Mouse (Mus musculus): ENCODE results near the gene Edc4. TPM values are rescaled to one million over a fixed set of nuclear protein-coding genes. Genes with fewer than 3 reads are reported as not detected.

Edc4 gene
- polyA plus RNA-seq (2017; shearing (Covaris generic)) = 74.2 TPM

DNA sequence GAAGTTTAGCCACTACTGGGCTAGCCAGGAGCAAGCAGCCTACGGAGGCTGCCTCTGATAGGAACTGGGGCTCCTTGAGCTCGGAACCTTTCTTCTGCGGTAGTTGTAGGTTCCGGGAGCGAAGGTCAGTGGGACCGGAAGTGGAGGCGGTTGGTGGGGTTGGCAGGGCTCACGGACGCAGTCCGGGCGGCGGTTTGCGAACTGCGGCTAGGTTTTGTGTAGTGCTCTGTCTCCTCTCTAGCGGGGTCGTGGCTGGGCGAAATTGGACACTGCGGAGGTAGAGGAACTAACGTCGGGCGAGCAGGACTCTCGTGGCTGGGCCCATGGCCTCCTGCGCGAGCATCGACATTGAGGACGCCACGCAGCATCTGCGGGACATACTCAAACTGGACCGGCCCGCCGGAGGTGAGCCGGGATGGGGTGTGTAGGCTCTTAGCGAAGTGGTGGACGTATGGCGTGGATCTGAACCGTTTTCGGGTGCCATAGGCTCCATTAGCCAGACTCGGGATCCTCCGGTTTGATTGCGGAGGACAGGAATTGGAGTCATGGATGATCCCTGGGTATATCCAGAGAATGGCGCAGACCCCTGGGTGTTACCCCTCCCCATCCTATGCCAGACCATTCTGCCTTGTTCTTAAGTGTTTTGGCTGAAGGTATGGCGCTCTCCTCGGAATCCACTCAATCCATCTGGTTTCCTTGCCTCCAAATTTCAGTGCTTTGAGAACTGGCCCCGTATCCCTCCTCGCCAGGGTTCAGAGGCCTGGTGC is at the start of gene Edc4:
Gene Edc4 (plus strand): TSS at position 128 of the 767 bp plus-strand sequence.

DNA sequence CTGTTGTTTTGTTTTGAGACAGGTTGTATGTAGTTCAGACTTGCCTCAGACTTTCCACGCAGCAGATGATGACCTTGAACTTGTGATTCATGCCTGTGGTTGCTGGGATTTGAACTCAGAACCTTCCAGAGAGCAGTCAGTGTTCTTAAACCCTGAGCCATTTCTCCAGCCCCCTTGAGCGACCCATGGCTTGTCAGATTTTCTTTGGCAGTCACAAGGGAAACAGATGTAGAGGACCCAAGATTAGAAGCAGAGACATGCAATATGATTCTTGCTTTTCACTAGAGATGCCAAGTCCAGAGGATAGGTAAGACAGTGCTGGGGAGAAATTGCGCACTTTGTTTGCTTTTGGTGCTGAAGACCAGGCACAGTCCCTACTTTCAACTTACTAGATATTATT is 27.5 kb upstream of the Edc4 start, which contains the start of gene Cenpt:
Gene Cenpt (minus strand): TSS at position 101 of the 400 bp plus-strand sequence.

DNA sequence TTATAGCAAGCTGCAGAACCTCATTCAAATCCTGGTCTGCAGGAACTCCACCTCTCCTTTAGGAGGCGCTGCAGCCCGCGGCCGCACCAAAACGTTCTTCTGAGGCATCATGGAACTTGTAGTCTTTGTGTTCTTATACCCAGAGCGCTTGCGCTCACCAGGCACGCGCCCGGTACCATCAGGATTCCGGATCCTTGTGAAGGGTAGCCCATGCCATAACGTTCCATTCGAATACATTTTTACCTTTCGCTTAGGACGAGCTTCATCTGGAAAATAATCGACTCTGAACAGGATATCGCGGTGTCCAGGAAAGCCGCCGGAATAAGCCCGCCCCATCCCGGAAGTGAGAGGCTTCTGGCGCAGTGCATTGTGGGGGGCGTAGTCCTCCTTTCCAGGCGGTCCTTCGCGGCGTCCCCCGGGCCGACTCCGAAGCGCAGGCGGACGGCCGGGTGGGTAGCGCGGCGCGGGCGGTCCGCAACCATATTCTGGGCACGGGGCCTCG is 25.9 kb upstream of the Edc4 start, which contains the start of gene Thap11:
Gene Thap11 (plus strand): TSS at position 418 of the 502 bp plus-strand sequence.

DNA sequence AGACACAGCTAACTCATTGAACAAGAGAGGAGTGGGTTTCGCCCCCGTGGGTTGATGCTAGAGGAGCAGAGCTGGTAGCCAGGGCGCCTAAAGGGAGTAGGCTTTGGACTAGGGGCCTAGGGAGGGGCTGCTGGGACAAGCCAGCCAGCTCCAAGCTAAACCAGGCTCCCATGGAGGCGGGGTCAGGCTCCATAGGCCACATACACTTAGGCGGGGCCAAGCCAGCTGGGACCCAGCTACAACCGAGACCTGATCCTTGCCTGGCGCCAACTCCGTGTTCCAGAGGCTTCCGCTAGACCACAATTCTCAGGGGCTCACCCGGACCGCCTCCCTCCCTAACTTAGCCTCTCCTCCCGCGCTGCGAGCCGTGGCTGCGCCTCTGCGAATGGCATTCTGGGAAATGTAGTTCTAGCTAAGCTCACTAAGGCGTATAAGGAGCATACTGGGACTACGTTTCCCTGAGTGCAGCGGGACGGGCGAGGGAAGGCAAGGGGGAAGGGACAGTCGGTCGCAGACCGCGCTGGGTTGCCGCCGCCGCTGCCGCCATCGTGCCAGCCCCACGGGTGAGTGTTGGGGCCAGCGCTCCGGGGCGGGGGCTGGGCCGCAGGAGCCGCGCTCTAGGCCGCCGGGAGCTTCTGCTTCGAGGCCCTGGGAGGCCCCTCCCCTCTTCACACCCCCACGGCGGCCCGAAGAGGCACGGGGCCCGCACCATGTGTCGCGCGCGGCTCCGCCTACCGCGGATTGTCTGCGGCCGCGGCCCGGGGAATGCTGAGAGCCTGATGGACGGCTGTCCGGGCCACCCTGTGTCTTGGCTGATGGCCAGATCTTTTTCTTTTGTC is 20.3 kb upstream of the Edc4 start, which contains the start of gene Nutf2:
Gene Nutf2 (plus strand): TSS at position 438 of the 839 bp plus-strand sequence.

DNA sequence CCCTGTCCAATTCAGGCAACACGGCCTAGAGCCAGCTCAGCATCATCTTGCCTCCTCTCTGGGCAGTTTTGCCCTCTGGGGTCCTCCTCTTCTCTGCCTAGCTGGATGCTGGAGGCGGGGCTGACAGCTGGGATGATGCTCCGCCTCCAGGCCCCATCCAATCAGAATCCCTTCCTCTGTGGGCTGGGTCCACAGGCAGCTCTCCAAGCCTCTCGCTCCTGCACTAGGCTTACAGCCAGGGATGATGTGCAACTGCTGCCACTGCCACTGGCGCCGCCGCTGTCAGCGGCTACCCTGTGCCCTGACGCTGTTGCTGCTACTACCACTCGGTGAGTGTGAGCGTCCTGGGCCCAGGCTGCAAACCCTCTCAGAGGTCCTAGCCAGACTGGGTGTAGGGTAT is 12.7 kb downstream of the Edc4 start, which contains the start of gene Nrn1l:
Gene Nrn1l (plus strand): TSS at position 229 of the 400 bp plus-strand sequence.

DNA sequence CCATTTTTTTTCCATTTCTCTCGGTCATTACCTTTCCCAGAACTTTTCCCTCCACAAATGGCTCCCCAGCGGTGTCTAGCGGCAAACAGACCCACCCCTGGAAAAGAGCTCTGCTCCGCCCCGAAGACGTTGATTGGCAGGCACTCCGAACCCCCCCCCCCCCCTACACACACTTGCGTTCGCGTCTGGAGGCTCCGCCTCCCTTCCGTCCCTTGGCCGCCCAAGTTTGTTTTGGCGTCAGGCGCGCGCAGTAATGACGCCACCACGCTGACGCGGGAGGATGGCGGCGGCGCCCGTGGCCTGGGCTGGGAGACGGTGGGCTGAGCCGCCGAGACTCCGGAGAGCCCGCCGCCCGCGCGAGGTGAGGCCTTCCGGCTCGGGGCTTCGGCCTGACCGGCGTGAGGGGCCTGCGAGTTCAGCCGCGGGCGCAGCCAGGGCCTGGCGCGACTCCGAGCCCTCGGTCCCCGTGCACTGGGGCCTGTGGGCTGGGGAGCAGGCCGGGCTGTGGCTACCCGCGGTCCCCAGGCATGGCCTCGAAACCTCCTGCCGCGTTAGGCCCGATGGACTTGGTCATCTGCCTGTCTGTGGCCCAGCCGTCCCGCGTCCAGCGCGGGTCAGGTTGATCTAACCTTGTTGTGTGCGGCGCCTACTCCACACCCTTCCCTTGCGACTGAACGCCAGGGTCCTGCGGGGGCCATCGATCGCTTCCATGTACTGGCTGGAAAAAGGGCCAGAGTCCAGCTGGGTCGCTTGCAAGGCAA is 19.7 kb downstream of the Edc4 start, which contains the start of gene Pskh1:
Gene Pskh1 (plus strand): TSS at position 262 of the 761 bp plus-strand sequence.

DNA sequence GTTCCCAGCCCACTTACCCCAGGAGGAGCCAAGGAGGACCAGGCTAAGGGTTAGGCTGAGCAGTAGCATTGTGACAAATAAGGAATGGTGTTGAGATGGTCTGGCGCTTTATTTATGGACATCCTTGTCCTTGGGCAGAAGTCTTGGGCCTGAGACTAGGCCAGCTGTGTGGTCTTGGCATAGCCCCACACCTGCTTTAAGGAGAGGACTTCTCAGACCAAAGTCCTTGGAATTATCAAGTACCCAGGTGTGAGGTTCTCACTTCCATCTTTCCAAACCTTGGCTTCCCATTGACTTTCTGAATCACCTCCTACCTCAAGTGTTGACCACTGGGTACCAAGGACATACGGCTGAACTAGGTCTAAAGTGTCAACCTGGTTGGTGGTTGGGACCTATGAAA is 53.1 kb downstream of the Edc4 start, which contains the start of gene Ctrl:
Gene Ctrl (minus strand): TSS at position 101 of the 400 bp plus-strand sequence.

DNA sequence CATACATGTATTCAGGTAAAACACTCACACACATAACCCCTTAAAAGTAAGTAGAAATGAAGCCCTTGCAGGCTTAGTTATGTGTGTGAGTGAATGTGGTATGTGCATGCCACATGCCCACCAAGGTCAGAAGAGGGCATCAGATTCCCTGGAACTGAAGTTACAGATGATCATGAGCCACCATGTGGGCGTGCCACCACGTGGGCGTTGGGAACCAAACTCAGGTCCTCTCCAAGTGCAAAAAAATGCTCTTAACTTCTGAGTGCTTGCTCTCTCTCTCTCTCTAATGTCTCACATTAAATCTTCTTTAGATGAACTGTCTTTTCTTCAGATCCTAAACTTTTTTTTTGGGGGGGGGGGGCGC is 57.6 kb downstream of the Edc4 start, which contains the start of gene Psmb10:
Gene Psmb10 (minus strand): TSS at position 139 of the 364 bp plus-strand sequence.

DNA sequence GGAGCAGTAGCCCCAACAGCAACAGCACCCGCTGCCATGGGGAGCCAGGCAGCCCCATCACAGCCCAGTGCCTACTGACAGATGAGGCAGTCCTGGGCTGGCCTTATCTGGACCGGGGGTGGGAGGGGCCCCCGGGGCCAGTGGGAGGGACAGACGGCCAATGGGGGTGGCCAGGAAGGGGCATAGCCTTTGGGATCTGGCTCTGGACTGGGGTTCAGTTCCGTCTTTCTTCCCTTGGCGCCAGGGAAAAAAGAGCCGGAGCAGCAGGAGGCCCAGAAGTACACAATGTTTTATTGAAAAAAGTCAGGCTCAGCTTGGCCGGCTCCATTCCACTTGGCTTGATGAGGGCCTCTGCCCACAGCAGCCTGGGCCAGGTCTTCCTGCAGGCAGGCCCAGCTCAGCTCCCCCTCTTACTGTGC is 62.6 kb downstream of the Edc4 start, which contains the start of gene Lcat:
Gene Lcat (minus strand): TSS at position 62 of the 419 bp plus-strand sequence.

Other genes starting within 250 kb of the Edc4 start
- 162 TPM for gene Ctcf, start 244.3 kb upstream of the Edc4 start, polyA plus RNA-seq (2017; shearing (Covaris generic))
- 1.6 TPM for gene Agrp, start 243.5 kb upstream of the Edc4 start, polyA plus RNA-seq (2017; shearing (Covaris generic))
- 88.2 TPM for gene Carmil2, start 194.6 kb upstream of the Edc4 start, polyA plus RNA-seq (2017; shearing (Covaris generic))
- 75.5 TPM for gene Acd, start 179.8 kb upstream of the Edc4 start, polyA plus RNA-seq (2017; shearing (Covaris generic))
- 30.0 TPM for gene Pard6a, start 179.7 kb upstream of the Edc4 start, polyA plus RNA-seq (2017; shearing (Covaris generic))
- not detected for gene 4933405L10Rik, start 173.2 kb upstream of the Edc4 start, polyA plus RNA-seq (2017; shearing (Covaris generic))
- gene Enkd1, start 172.7 kb upstream of the Edc4 start, polyA plus RNA-seq (2017; shearing (Covaris generic)) = 2.7 TPM
- gene Gfod2, start 122.2 kb upstream of the Edc4 start, polyA plus RNA-seq (2017; shearing (Covaris generic)) = 5.1 TPM
- 50.6 TPM for gene Ranbp10, start 53.5 kb upstream of the Edc4 start, polyA plus RNA-seq (2017; shearing (Covaris generic))
- not detected for gene Tsnaxip1, start 53.1 kb upstream of the Edc4 start, polyA plus RNA-seq (2017; shearing (Covaris generic))
- gene Cenpt, start 27.6 kb upstream of the Edc4 start, polyA plus RNA-seq (2017; shearing (Covaris generic)) = 14.2 TPM
- gene Thap11, start 25.7 kb upstream of the Edc4 start, polyA plus RNA-seq (2017; shearing (Covaris generic)) = 14.2 TPM
- gene Nutf2, start 20.3 kb upstream of the Edc4 start, polyA plus RNA-seq (2017; shearing (Covaris generic)) = 12.5 TPM
- not detected for gene Nrn1l, start 12.7 kb downstream of the Edc4 start, polyA plus RNA-seq (2017; shearing (Covaris generic))
- gene Pskh1, start 19.6 kb downstream of the Edc4 start, polyA plus RNA-seq (2017; shearing (Covaris generic)) = 18.0 TPM
- 0.72 TPM for gene Ctrl, start 53.0 kb downstream of the Edc4 start, polyA plus RNA-seq (2017; shearing (Covaris generic))
- 214 TPM for gene Psmb10, start 57.6 kb downstream of the Edc4 start, polyA plus RNA-seq (2017; shearing (Covaris generic))
- gene Lcat, start 62.5 kb downstream of the Edc4 start, polyA plus RNA-seq (2017; shearing (Covaris generic)) = 0.27 TPM
- 13.7 TPM for gene Slc12a4, start 85.2 kb downstream of the Edc4 start, polyA plus RNA-seq (2017; shearing (Covaris generic))
- not detected for gene Dpep3, start 98.5 kb downstream of the Edc4 start, polyA plus RNA-seq (2017; shearing (Covaris generic))
- 37.3 TPM for gene Dus2, start 110.5 kb downstream of the Edc4 start, polyA plus RNA-seq (2017; shearing (Covaris generic))
- not detected for gene Dpep2nb, start 125.1 kb downstream of the Edc4 start, polyA plus RNA-seq (2017; shearing (Covaris generic))
- 7.9 TPM for gene Ddx28, start 131.0 kb downstream of the Edc4 start, polyA plus RNA-seq (2017; shearing (Covaris generic))
- 184 TPM for gene Nfatc3, start 178.0 kb downstream of the Edc4 start, polyA plus RNA-seq (2017; shearing (Covaris generic))

Measured in effector memory CD4-positive, alpha-beta T cell, adult 5 months (primary cell).